In the genomic region with DNA sequence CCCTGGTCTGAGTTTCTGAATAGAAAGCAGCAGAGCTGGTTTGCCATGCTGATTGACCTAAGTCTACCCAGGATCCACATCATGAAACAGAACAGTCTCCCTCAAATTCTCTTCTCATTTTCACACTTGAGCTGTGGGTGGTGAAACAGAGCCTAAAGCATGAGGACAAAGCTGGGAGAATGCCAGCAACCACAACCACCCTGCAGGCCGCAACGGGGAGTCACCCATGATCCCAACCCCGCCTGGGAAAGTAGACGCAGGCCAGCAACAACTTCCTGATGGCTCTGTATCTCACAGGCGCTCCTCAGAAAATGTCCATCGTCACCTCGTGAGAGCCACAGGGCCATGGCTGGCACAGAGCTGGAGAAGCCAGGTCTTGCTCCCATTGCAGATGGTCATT, we compare ENCODE assay signal across 13 mouse cellular contexts. TPM values are rescaled to one million over a fixed set of nuclear protein-coding genes. Genes with fewer than 3 reads are reported as not detected.
DNase-seq lines count a peak whose midpoint lies in the region; ATAC-seq lines count a peak whose summit lies in the region.
"Had no signal": no experiment of that assay in that cellular context is flagged by ENCODE, and none has a peak within 500 bp of the region (broad histone marks: within the 10 kb centered on the region; RNA-seq: fewer than 3 reads in every experiment).

No protein-coding gene starts in this region.

- H3K27me3 ChIP-seq in heart, embryonic 11.5 days (ENCODE audit: control insufficient read depth, insufficient read depth, low read length), result no peaks in the 10 kb centered on the region
- H3K27me3 ChIP-seq: forebrain, embryonic 12.5 days; liver, embryonic 12.5 days; neural tube, embryonic 12.5 days had no signal

- DNase-seq in heart, adult 11 months, result peak; percentile 96
- DNase-seq in monocyte, adult 2 months (ENCODE audit: low read depth in 1 of 2, low spot score in 2 of 2), result peak; percentile 12 to 40
- peak; percentile 41 for DNase-seq in adipocyte (ENCODE audit: low spot score)
- no peak for DNase-seq in spleen, postnatal 4 days (ENCODE audit: low spot score in 2 of 2)
- DNase-seq in embryo, embryonic 11 days, result no peak
- DNase-seq: cerebellum, adult 11 months; gastrocnemius, postnatal 10 days had no signal

- no peaks in the 10 kb centered on the region for H3K9me3 ChIP-seq in heart, embryonic 11.5 days (replicated peaks; ENCODE audit: control insufficient read depth, low read length)
- H3K9me3 ChIP-seq: forebrain, embryonic 12.5 days; liver, embryonic 12.5 days; neural tube, embryonic 12.5 days had no signal

- peaks cover 25% of the 10 kb centered on the region for H3K36me3 ChIP-seq in heart, embryonic 11.5 days (ENCODE audit: control insufficient read depth, insufficient read depth, low read length)

- no peak overlapping the region for H3K4me3 ChIP-seq in heart, embryonic 11.5 days (ENCODE audit: low read depth, low read length)
- H3K4me3 ChIP-seq: forebrain, embryonic 12.5 days; liver, embryonic 12.5 days; neural tube, embryonic 12.5 days had no signal

- no peak overlapping the region for H3K9ac ChIP-seq in heart, embryonic 11.5 days (ENCODE audit: low read depth, low read length)
- H3K9ac ChIP-seq: forebrain, embryonic 12.5 days; liver, embryonic 12.5 days; neural tube, embryonic 12.5 days had no signal

- no peak overlapping the region for H3K4me2 ChIP-seq in heart, embryonic 11.5 days
- H3K4me2 ChIP-seq: forebrain, embryonic 12.5 days; liver, embryonic 12.5 days; neural tube, embryonic 12.5 days had no signal

- no peak overlapping the region for H3K27ac ChIP-seq in heart, embryonic 11.5 days (ENCODE audit: low read depth, low read length)
- H3K27ac ChIP-seq: forebrain, embryonic 12.5 days; liver, embryonic 12.5 days; neural tube, embryonic 12.5 days had no signal

- no peak for ATAC-seq in heart, embryonic 11.5 days (replicated peaks; ENCODE audit: insufficient number of reproducible peaks, low FRiP score, low TSS enrichment)
- no peak for ATAC-seq in monocyte, adult 5-6 weeks (replicated peaks; ENCODE audit: insufficient number of reproducible peaks, low FRiP score, low TSS enrichment, poor library complexity, severe bottlenecking)
- peak; percentile 27 for ATAC-seq in megakaryocyte, adult 5-6 weeks (ENCODE audit: poor library complexity, severe bottlenecking)
- ATAC-seq: liver, embryonic 12.5 days had no signal

- peaks cover 17% of the 10 kb centered on the region for H3K4me1 ChIP-seq in heart, embryonic 11.5 days (ENCODE audit: control insufficient read depth, insufficient read depth, low read length)

- WGBS in heart, embryonic 11.5 days (ENCODE audit: insufficient replicate concordance), result 95% methylated on average over 7 of the region's 7 CpGs

RNA-seq across cellular contexts. Expression of gene Iqck, which starts 4.0 kb away (rescaled TPM):
- polyA plus RNA-seq in heart, embryonic 11.5 days (2014; fragmentation: Nextera tagmentation; extraction: Ambion mirVana), result 1.00 and 1.2 TPM in 2 replicates
- 0.38 TPM in 1 of 3 replicates, not detected in the others for total RNA-seq in monocyte, adult 5-6 weeks (2017)
- 0.48 TPM in 1 of 2 replicates, not detected in the other for total RNA-seq in megakaryocyte, adult 5-6 weeks (2015)
- 0.40 TPM in 1 of 2 replicates, not detected in the other for total RNA-seq in megakaryocyte, adult 5-6 weeks (2017)

RNA-seq across cellular contexts. Expression of gene Knop1, which starts 4.5 kb away (rescaled TPM):
- 65.1 and 78.1 TPM in 2 replicates for polyA plus RNA-seq in heart, embryonic 11.5 days (2014; fragmentation: Nextera tagmentation; extraction: Ambion mirVana)
- total RNA-seq in monocyte, adult 5-6 weeks (2017), result 10.1 to 19.7 TPM (median 15.1 TPM) in 3 replicates
- total RNA-seq in megakaryocyte, adult 5-6 weeks (2015), result 12.1 and 13.2 TPM in 2 replicates
- 20.2 and 40.0 TPM in 2 replicates for total RNA-seq in megakaryocyte, adult 5-6 weeks (2017)

Comparison
In these comparisons a context has a peak if more than half of its experiments do, and no peak if none do; other contexts are left out.
1. DNase-seq: peak in heart, adult 11 months (single experiment), monocyte, adult 2 months (2 of 2) and adipocyte (single experiment); none in spleen, postnatal 4 days (0 of 2) and embryo, embryonic 11 days (single experiment).